Mouse (Mus musculus): ENCODE measurements at regions not wholly inside any gene's neighbourhood (a gene's known extent, or its start where the extent isn't known, plus 50 kb on each side); places are given as distances from the start of the nearest gene placed in this dataset.
A peak's percentile ranks its signal among the peaks of the same experiment; 100 is the strongest.

GRCm38 (mm10) chr12:110332616-110333154, 53.8 kb downstream of the Dio3 start:
- Histone ChIP-seq H3K36me3 (ENCODE audit: insufficient read depth, low read length) (no peaks in the 10 kb centered on the region), H3K9ac (replicated peaks; ENCODE audit: low read length) (no peak overlapping the region), H3K4me2 (ENCODE audit: low read depth, low read length) (no peak overlapping the region), H3K27ac (no peak overlapping the region), H3K27me3 (ENCODE audit: insufficient read depth, low read length) (no peaks in the 10 kb centered on the region), H3K4me3 (ENCODE audit: low read length) (no peak overlapping the region), H3K9me3 (ENCODE audit: low read length) (0 out of 2 replicates have a peak, but pooled peaks cover 3% of the 10 kb centered on the region), H3K4me1 (ENCODE audit: insufficient read depth, low read length) (no peaks in the 10 kb centered on the region)
- TF ChIP-seq CTCF (IDR thresholded peaks at IDR 0.05; ENCODE audit: low read depth) = no peak
- ATAC-seq (no peak), DNase-seq (ENCODE audit: low spot score) (no peak)
- 93% methylated on average over 12 of the region's 12 CpGs for WGBS

- Histone ChIP-seq H3K4me2 (ENCODE audit: low read depth, low read length) (no peak overlapping the region), H3K9me3 (ENCODE audit: low read length) (0 out of 2 replicates have a peak, but pooled peaks cover 3% of the 10 kb centered on the region), H3K27ac (no peak overlapping the region), H3K9ac (replicated peaks; ENCODE audit: low read length) (no peak overlapping the region), H3K36me3 (ENCODE audit: insufficient read depth, low read length) (no peaks in the 10 kb centered on the region), H3K4me3 (ENCODE audit: low read length) (no peak overlapping the region), H3K4me1 (ENCODE audit: insufficient read depth, low read length) (no peaks in the 10 kb centered on the region), H3K27me3 (ENCODE audit: insufficient read depth, low read length) (no peaks in the 10 kb centered on the region)
- ATAC-seq (no peak), DNase-seq (ENCODE audit: low spot score) (no peak)
- TF ChIP-seq CTCF (IDR thresholded peaks at IDR 0.05; ENCODE audit: low read depth) = peak; percentile 25; the same call in 1 of the 2 replicates
- 81% methylated on average over 2 of the region's 2 CpGs for WGBS
Observed at GRCm38 (mm10) chr12:110334609-110335008, 55.7 kb downstream of the Dio3 start.

GRCm38 (mm10) chr12:110344280-110344827, 65.5 kb downstream of the Dio3 start:
- Histone ChIP-seq H3K4me1 (ENCODE audit: insufficient read depth, low read length) (no peaks in the 10 kb centered on the region), H3K27ac (no peak overlapping the region), H3K4me3 (ENCODE audit: low read length) (no peak overlapping the region), H3K9me3 (ENCODE audit: low read length) (no peaks in the 10 kb centered on the region), H3K27me3 (ENCODE audit: insufficient read depth, low read length) (no peaks in the 10 kb centered on the region), H3K9ac (replicated peaks; ENCODE audit: low read length) (no peak overlapping the region), H3K4me2 (ENCODE audit: low read depth, low read length) (no peak overlapping the region), H3K36me3 (ENCODE audit: insufficient read depth, low read length) (no peaks in the 10 kb centered on the region)
- DNase-seq (ENCODE audit: low spot score) (no peak), ATAC-seq (no peak)
- WGBS = 75% methylated on average over 4 of the region's 4 CpGs
- TF ChIP-seq CTCF (IDR thresholded peaks at IDR 0.05; ENCODE audit: low read depth) = no peak

GRCm38 (mm10) chr12:110349621-110350020, 70.8 kb downstream of the Dio3 start:
- H3K36me3 ChIP-seq (ENCODE audit: insufficient read depth, low read length) = no peaks in the 10 kb centered on the region
- 73% methylated on average over 1 of the region's 1 CpGs for WGBS
- ATAC-seq (no peak), DNase-seq (ENCODE audit: low spot score) (no peak)
- H3K4me3 ChIP-seq (ENCODE audit: low read length) = no peak overlapping the region
- H3K27ac ChIP-seq = no peak overlapping the region
- no peaks in the 10 kb centered on the region for H3K9me3 ChIP-seq (ENCODE audit: low read length)
- H3K4me2 ChIP-seq (ENCODE audit: low read depth, low read length) = no peak overlapping the region
- no peak overlapping the region for H3K9ac ChIP-seq (replicated peaks; ENCODE audit: low read length)
- H3K4me1 ChIP-seq (ENCODE audit: insufficient read depth, low read length) = no peaks in the 10 kb centered on the region
- TF ChIP-seq CTCF (IDR thresholded peaks at IDR 0.05; ENCODE audit: low read depth) = no peak
- H3K27me3 ChIP-seq (ENCODE audit: insufficient read depth, low read length) = no peaks in the 10 kb centered on the region

GRCm38 (mm10) chr12:110355851-110356250, 77.0 kb downstream of the Dio3 start:
- no peak overlapping the region for H3K27ac ChIP-seq
- no peaks in the 10 kb centered on the region for H3K4me1 ChIP-seq (ENCODE audit: insufficient read depth, low read length)
- H3K9ac ChIP-seq (replicated peaks; ENCODE audit: low read length) = no peak overlapping the region
- TF ChIP-seq CTCF (IDR thresholded peaks at IDR 0.05; ENCODE audit: low read depth) = no peak
- H3K27me3 ChIP-seq (ENCODE audit: insufficient read depth, low read length) = no peaks in the 10 kb centered on the region
- H3K4me3 ChIP-seq (ENCODE audit: low read length) = no peak overlapping the region
- DNase-seq (ENCODE audit: low spot score) (no peak), ATAC-seq (no peak)
- H3K36me3 ChIP-seq (ENCODE audit: insufficient read depth, low read length) = no peaks in the 10 kb centered on the region
- WGBS = 74% methylated on average over 6 of the region's 6 CpGs
- H3K4me2 ChIP-seq (ENCODE audit: low read depth, low read length) = no peak overlapping the region
- H3K9me3 ChIP-seq (ENCODE audit: low read length) = no peaks in the 10 kb centered on the region

GRCm38 (mm10) chr12:110367102-110367501, 79.8 kb upstream of the Ppp2r5c start:
- no peak overlapping the region for H3K9ac ChIP-seq (replicated peaks; ENCODE audit: low read length)
- no peaks in the 10 kb centered on the region for H3K27me3 ChIP-seq (ENCODE audit: insufficient read depth, low read length)
- no peak for DNase-seq (ENCODE audit: low spot score)
- H3K36me3 ChIP-seq (ENCODE audit: insufficient read depth, low read length) = no peaks in the 10 kb centered on the region
- no peak overlapping the region for H3K4me3 ChIP-seq (ENCODE audit: low read length)
- H3K4me1 ChIP-seq (ENCODE audit: insufficient read depth, low read length) = no peaks in the 10 kb centered on the region
- H3K4me2 ChIP-seq (ENCODE audit: low read depth, low read length) = no peak overlapping the region
- ATAC-seq = no peak
- 94% methylated on average over 6 of the region's 6 CpGs for WGBS
- H3K27ac ChIP-seq = no peak overlapping the region
- 0 out of 2 replicates have a peak, but pooled peaks have one; percentile 3 for TF ChIP-seq CTCF (IDR thresholded peaks at IDR 0.05; ENCODE audit: low read depth)
- H3K9me3 ChIP-seq (ENCODE audit: low read length) = no peaks in the 10 kb centered on the region

- no peak for TF ChIP-seq CTCF (IDR thresholded peaks at IDR 0.05; ENCODE audit: low read depth)
- ATAC-seq = no peak
- no peak for DNase-seq (ENCODE audit: low spot score)
- Histone ChIP-seq H3K9me3 (ENCODE audit: low read length) (no peaks in the 10 kb centered on the region), H3K4me3 (ENCODE audit: low read length) (no peak overlapping the region), H3K36me3 (ENCODE audit: insufficient read depth, low read length) (no peaks in the 10 kb centered on the region), H3K4me1 (ENCODE audit: insufficient read depth, low read length) (no peaks in the 10 kb centered on the region), H3K4me2 (ENCODE audit: low read depth, low read length) (no peak overlapping the region), H3K27ac (no peak overlapping the region), H3K27me3 (ENCODE audit: insufficient read depth, low read length) (no peaks in the 10 kb centered on the region), H3K9ac (replicated peaks; ENCODE audit: low read length) (no peak overlapping the region)
- 90% methylated on average over 4 of the region's 4 CpGs for WGBS
Observed at GRCm38 (mm10) chr12:110367822-110368221, 79.1 kb upstream of the Ppp2r5c start.
